Mouse (Mus musculus): ENCODE results near the gene Adra1b. TPM values are rescaled to one million over a fixed set of nuclear protein-coding genes. Genes with fewer than 3 reads are reported as not detected.

Adra1b gene
- polyA plus RNA-seq, 1 experiment: 2.7 TPM

DNA sequence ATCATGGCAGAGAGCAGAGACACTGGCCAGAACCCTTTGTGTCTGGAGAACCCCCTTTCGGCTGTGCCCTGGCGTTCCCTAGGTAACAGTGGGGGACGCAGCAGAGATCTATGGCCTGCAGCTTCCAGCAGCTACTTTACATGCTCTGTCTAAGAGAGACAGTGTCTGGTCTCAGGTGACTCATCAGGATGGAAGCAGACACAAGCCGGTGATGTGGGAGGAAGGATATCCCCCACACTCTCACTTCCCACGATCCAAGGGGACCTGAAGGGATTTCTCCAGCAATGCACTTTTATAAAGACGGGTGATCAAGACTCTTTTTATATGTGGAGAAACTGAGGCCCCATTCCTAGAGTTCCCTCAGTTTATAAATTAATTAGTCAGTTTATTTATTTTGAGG, 48.0 kb downstream of the Adra1b start:
- no peaks in the 10 kb centered on the region for H3K27me3 ChIP-seq (ENCODE audit: control insufficient read depth, insufficient read depth, insufficient read length)
- no peaks in the 10 kb centered on the region for H3K79me2 ChIP-seq (ENCODE audit: control insufficient read depth, insufficient read depth)
- TF ChIP-seq USF1 (IDR thresholded peaks at IDR 0.05; ENCODE audit: low read depth) (no peak), MYOG (IDR thresholded peaks at IDR 0.05; ENCODE audit: control insufficient read depth, extremely low read depth, insufficient read length) (no peak), CEBPB (IDR thresholded peaks at IDR 0.05; ENCODE audit: low read depth) (no peak), CTCF (IDR thresholded peaks at IDR 0.05; ENCODE audit: control insufficient read depth, insufficient read depth, insufficient read length) (no peak)
- H3K4me3 ChIP-seq (ENCODE audit: insufficient read depth, poor library complexity, severe bottlenecking): no peak overlapping the region
- no peaks in the 10 kb centered on the region for H3K36me3 ChIP-seq (ENCODE audit: control insufficient read depth, insufficient read depth)
- H3ac ChIP-seq (ENCODE audit: control insufficient read depth, insufficient read length, low read depth): no peak overlapping the region
- H3K79me3 ChIP-seq (ENCODE audit: low read depth): no peaks in the 10 kb centered on the region

DNA sequence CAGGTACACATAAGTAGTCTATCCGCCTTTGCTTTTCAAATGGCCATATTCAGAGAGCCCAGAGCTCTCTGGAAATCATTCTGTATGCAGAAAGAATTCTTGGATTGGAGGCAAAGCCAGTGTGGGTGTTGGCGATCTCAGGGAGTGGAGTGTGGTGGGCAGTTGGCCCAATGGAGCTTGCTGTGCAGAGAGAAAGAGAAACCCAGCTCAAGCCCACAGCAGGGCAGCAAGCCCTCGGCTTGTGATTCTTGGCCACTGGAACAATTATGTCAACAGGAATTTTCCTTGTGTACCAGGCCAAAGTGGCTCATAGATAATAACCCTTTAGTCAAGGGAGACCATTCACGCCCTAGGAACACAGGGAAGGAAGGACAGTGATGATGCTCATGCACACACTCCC, 53.0 kb downstream of the Adra1b start:
- TF ChIP-seq USF1 (IDR thresholded peaks at IDR 0.05; ENCODE audit: low read depth) (no peak), MYOG (IDR thresholded peaks at IDR 0.05; ENCODE audit: control insufficient read depth, extremely low read depth, insufficient read length) (no peak), CTCF (IDR thresholded peaks at IDR 0.05; ENCODE audit: control insufficient read depth, insufficient read depth, insufficient read length) (no peak), MAX (IDR thresholded peaks at IDR 0.05) (no peak), CEBPB (IDR thresholded peaks at IDR 0.05; ENCODE audit: low read depth) (no peak), MYOD1 (IDR thresholded peaks at IDR 0.05; ENCODE audit: control insufficient read depth, insufficient read length, low read depth) (no peak), FOSL1 (IDR thresholded peaks at IDR 0.05; ENCODE audit: insufficient read depth, low read length, poor library complexity, severe bottlenecking) (no peak)
- H3K79me2 ChIP-seq (ENCODE audit: control insufficient read depth, insufficient read depth): no peaks in the 10 kb centered on the region
- H3K36me3 ChIP-seq (ENCODE audit: control insufficient read depth, insufficient read depth): no peaks in the 10 kb centered on the region
- no peak overlapping the region for H3K4me3 ChIP-seq (ENCODE audit: insufficient read depth, poor library complexity, severe bottlenecking)
- H3K27me3 ChIP-seq (ENCODE audit: control insufficient read depth, insufficient read depth, insufficient read length): no peaks in the 10 kb centered on the region
- no peaks in the 10 kb centered on the region for H3K79me3 ChIP-seq (ENCODE audit: low read depth)
- H3ac ChIP-seq (ENCODE audit: control insufficient read depth, insufficient read length, low read depth): no peak overlapping the region

DNA sequence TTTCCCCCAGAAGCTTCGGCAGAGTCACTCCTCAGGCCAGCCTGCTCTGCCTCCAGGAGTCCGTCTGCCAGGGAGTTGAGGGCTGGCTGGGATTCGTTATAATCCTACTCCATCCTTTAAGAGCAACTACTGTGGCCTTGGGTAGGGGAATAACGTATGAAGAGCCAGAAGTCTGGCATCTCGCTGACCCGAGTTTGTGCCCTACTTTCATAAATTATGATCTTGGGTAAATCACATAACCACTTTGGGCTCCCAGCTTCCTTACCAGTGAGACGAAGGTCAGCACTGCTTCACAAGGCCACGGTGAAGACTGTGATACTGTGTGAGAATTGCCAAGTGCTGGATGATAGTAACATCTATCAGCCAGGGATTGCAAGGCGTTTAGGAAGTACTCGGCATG, 59.4 kb downstream of the Adra1b start:
- H3ac ChIP-seq (ENCODE audit: control insufficient read depth, insufficient read length, low read depth): no peak overlapping the region
- H3K27me3 ChIP-seq (ENCODE audit: control insufficient read depth, insufficient read depth, insufficient read length): no peaks in the 10 kb centered on the region
- H3K79me2 ChIP-seq (ENCODE audit: control insufficient read depth, insufficient read depth): no peaks in the 10 kb centered on the region
- no peak for TF ChIP-seq CEBPB (IDR thresholded peaks at IDR 0.05; ENCODE audit: low read depth)
- no peak for TF ChIP-seq FOSL1 (IDR thresholded peaks at IDR 0.05; ENCODE audit: insufficient read depth, low read length, poor library complexity, severe bottlenecking)
- no peak for TF ChIP-seq MYOD1 (IDR thresholded peaks at IDR 0.05; ENCODE audit: control insufficient read depth, insufficient read length, low read depth)
- TF ChIP-seq MAX (IDR thresholded peaks at IDR 0.05): no peak
- no peak for TF ChIP-seq CTCF (IDR thresholded peaks at IDR 0.05; ENCODE audit: control insufficient read depth, insufficient read depth, insufficient read length)
- TF ChIP-seq USF1 (IDR thresholded peaks at IDR 0.05; ENCODE audit: low read depth): no peak
- no peak for TF ChIP-seq MYOG (IDR thresholded peaks at IDR 0.05; ENCODE audit: control insufficient read depth, extremely low read depth, insufficient read length)
- no peaks in the 10 kb centered on the region for H3K79me3 ChIP-seq (ENCODE audit: low read depth)
- H3K4me3 ChIP-seq (ENCODE audit: insufficient read depth, poor library complexity, severe bottlenecking): no peak overlapping the region
- no peaks in the 10 kb centered on the region for H3K36me3 ChIP-seq (ENCODE audit: control insufficient read depth, insufficient read depth)

DNA sequence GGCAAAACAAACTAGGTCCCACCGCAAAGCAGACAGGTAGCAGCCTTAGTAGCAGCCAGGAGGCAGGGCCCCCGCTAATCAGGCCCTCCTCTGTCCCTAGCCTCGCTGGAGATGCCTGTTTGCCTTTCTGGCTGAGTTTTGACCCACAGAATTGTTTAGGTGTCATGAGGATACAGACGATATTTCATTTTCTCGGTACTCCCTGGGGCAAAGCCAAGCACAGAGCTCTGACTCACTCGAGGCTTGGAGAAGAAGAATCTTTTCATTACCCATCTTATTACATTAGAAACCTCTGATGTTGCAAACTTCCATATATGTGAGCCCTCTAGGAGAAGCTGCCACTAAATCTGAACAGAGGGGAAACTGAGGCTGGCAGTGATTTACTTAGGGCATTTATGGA, 60.5 kb downstream of the Adra1b start:
- no peak overlapping the region for H3K4me3 ChIP-seq (ENCODE audit: insufficient read depth, poor library complexity, severe bottlenecking)
- no peaks in the 10 kb centered on the region for H3K27me3 ChIP-seq (ENCODE audit: control insufficient read depth, insufficient read depth, insufficient read length)
- H3ac ChIP-seq (ENCODE audit: control insufficient read depth, insufficient read length, low read depth): no peak overlapping the region
- H3K36me3 ChIP-seq (ENCODE audit: control insufficient read depth, insufficient read depth): no peaks in the 10 kb centered on the region
- no peak for TF ChIP-seq MYOG (IDR thresholded peaks at IDR 0.05; ENCODE audit: control insufficient read depth, extremely low read depth, insufficient read length)
- TF ChIP-seq CTCF (IDR thresholded peaks at IDR 0.05; ENCODE audit: control insufficient read depth, insufficient read depth, insufficient read length): no peak
- no peak for TF ChIP-seq FOSL1 (IDR thresholded peaks at IDR 0.05; ENCODE audit: insufficient read depth, low read length, poor library complexity, severe bottlenecking)
- no peak for TF ChIP-seq CEBPB (IDR thresholded peaks at IDR 0.05; ENCODE audit: low read depth)
- no peak for TF ChIP-seq MAX (IDR thresholded peaks at IDR 0.05)
- TF ChIP-seq USF1 (IDR thresholded peaks at IDR 0.05; ENCODE audit: low read depth): no peak
- no peak for TF ChIP-seq MYOD1 (IDR thresholded peaks at IDR 0.05; ENCODE audit: control insufficient read depth, insufficient read length, low read depth)
- H3K79me2 ChIP-seq (ENCODE audit: control insufficient read depth, insufficient read depth): no peaks in the 10 kb centered on the region
- H3K79me3 ChIP-seq (ENCODE audit: low read depth): no peaks in the 10 kb centered on the region

DNA sequence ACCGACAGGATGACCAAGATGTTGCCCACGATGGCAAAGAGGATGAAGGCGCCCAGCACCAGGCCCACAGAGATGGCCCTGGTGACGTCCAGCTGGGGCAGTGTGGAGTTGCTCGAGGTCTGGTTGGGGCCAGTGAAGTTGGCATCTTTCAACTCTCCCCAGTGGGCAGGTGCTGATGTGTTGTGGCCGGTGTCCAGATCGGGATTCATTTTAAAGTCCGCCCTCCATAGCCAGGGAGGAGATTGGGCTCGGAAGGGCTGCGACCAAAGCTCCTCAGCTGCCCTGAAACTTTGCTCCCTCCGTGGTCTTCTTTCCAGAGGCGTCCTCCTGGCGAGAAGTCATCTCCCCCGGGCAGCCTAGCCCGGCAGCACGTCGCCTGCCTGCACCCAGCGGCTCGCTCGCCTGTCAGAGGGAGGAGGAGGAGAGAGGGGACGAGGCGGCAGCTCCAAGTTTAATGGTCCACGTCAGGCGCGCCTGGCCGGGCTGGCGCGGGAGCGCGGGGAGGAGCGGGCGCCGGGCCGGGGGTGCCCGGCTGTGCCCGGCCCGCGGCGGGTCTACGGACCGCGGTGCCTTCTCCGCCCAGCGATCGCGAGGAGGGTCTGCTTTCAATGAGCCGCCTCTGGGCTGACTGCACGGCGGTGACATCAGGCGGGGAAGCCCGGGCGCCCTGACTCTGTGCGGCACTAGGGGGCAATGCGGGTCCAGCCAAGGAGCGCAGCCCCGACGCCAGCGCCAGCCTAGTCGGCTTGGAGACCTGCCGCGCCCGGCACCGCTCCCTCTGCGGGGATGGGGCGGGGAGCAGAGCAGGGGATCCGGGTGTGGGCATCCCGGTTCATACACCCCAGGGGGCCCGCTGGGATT, 64.9 kb downstream of the Adra1b start:
- no peaks in the 10 kb centered on the region for H3K79me2 ChIP-seq (ENCODE audit: control insufficient read depth, insufficient read depth)
- no peaks in the 10 kb centered on the region for H3K79me3 ChIP-seq (ENCODE audit: low read depth)
- no peaks in the 10 kb centered on the region for H3K27me3 ChIP-seq (ENCODE audit: control insufficient read depth, insufficient read depth, insufficient read length)
- TF ChIP-seq CTCF (IDR thresholded peaks at IDR 0.05; ENCODE audit: control insufficient read depth, insufficient read depth, insufficient read length): peak; percentile 98
- TF ChIP-seq MAX (IDR thresholded peaks at IDR 0.05): no peak
- H3K36me3 ChIP-seq (ENCODE audit: control insufficient read depth, insufficient read depth): no peaks in the 10 kb centered on the region
- H3ac ChIP-seq (ENCODE audit: control insufficient read depth, insufficient read length, low read depth): peak overlapping the region; percentile 43
- no peak overlapping the region for H3K4me3 ChIP-seq (ENCODE audit: insufficient read depth, poor library complexity, severe bottlenecking)

DNA sequence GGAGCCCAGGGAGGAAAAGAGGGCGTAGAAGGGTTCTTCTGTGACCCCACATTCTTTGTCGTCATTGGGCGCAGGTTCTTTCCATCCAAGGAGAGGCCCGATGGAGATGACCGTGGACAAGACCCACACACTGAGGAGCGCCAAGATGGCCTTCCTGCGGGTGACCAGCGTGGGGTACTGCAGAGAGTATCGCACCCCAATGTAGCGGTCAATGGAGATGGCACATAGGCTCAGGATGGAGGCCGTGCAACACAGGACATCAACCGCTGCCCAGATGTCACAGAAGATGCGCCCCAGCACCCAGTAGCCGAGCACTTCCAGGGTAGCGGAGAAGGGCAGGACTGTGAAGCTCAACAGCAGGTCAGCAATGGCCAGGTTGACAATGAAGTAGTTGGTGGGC, 65.6 kb downstream of the Adra1b start:
- H3ac ChIP-seq (ENCODE audit: control insufficient read depth, insufficient read length, low read depth): no peak overlapping the region

More for the DNA sequence above, 65.6 kb downstream of the Adra1b start:
- Histone ChIP-seq H3K4me3 (ENCODE audit: insufficient read depth, poor library complexity, severe bottlenecking) (no peak overlapping the region), H3K79me2 (ENCODE audit: control insufficient read depth, insufficient read depth) (no peaks in the 10 kb centered on the region), H3K36me3 (ENCODE audit: control insufficient read depth, insufficient read depth) (no peaks in the 10 kb centered on the region), H3K27me3 (ENCODE audit: control insufficient read depth, insufficient read depth, insufficient read length) (no peaks in the 10 kb centered on the region), H3K79me3 (ENCODE audit: low read depth) (no peaks in the 10 kb centered on the region)
- TF ChIP-seq CTCF (IDR thresholded peaks at IDR 0.05; ENCODE audit: control insufficient read depth, insufficient read depth, insufficient read length) (no peak), CEBPB (IDR thresholded peaks at IDR 0.05; ENCODE audit: low read depth) (no peak), MYOD1 (IDR thresholded peaks at IDR 0.05; ENCODE audit: control insufficient read depth, insufficient read length, low read depth) (no peak), MYOG (IDR thresholded peaks at IDR 0.05; ENCODE audit: control insufficient read depth, extremely low read depth, insufficient read length) (no peak), MAX (IDR thresholded peaks at IDR 0.05) (no peak), FOSL1 (IDR thresholded peaks at IDR 0.05; ENCODE audit: insufficient read depth, low read length, poor library complexity, severe bottlenecking) (no peak), USF1 (IDR thresholded peaks at IDR 0.05; ENCODE audit: low read depth) (no peak)
